Mouse (Mus musculus) intestine, embryonic 16.5 days (tissue): ENCODE measurements around the gene Mocs1. TPM values are rescaled to one million over a fixed set of nuclear protein-coding genes. Genes with fewer than 3 reads are reported as not detected.
A peak's percentile ranks its signal among the peaks of the same experiment; 100 is the strongest.

ENCODE experiments used
- ATAC-seq: fragments of 200-750 bp; cut with Nextera tagmentation; 2 replicates; pipeline ENCODE4 v1.8.0; 2017; ENCODE audit warnings: moderate TSS enrichment, moderate library complexity
- H3K27ac ChIP-seq: fragments of 300-500 bp; sonication (generic); 2 replicates; pipeline ENCODE4 v1.5.1; 2014; ENCODE audit warnings: mild to moderate bottlenecking, low read length
- H3K27me3 ChIP-seq: fragments of 300-500 bp; sonication (generic); replicated peaks from 2 replicates; pipeline ENCODE4 v1.6.1; 2014; ENCODE audit warnings: low read length, control low read depth, mixed read lengths; ENCODE audit not compliant: control insufficient read depth, insufficient read depth
- H3K36me3 ChIP-seq: fragments of 300-500 bp; sonication (generic); 2 replicates; pipeline ENCODE4 v1.6.1; 2014; ENCODE audit warnings: low read length, control low read depth; ENCODE audit not compliant: control insufficient read depth, insufficient read depth
- H3K4me1 ChIP-seq: fragments of 300-500 bp; sonication (generic); 2 replicates; pipeline ENCODE4 v1.6.1; 2014; ENCODE audit warnings: low read length, control low read depth, mixed read lengths; ENCODE audit not compliant: control insufficient read depth, insufficient read depth
- H3K4me2 ChIP-seq: fragments of 300-500 bp; sonication (generic); 2 replicates; pipeline ENCODE4 v1.6.1; 2014; ENCODE audit warnings: low read depth, low read length, control low read depth
- H3K4me3 ChIP-seq: fragments of 300-500 bp; sonication (generic); 2 replicates; pipeline ENCODE4 v1.5.1; 2014; ENCODE audit warnings: mild to moderate bottlenecking, low read length
- H3K9ac ChIP-seq: fragments of 300-500 bp; sonication (generic); 2 replicates; pipeline ENCODE4 v1.6.1; 2014; ENCODE audit warnings: low read depth, low read length
- H3K9me3 ChIP-seq: fragments of 300-500 bp; sonication (generic); 2 replicates; pipeline ENCODE4 v1.6.1; 2016; ENCODE audit warnings: low read length, control low read depth; ENCODE audit not compliant: control insufficient read depth
- WGBS: fragments of 180-500 bp; shearing (Covaris S2); extraction: QIAGEN DNeasy Blood & Tissue Kit; methylation state at CpG from one replicate; pipeline ENCODE4 v1.1.7; 2014; 5-methylcytosine and 5-hydroxymethylcytosine counted together
- polyA plus RNA-seq: library from polyadenylated mRNA; unstranded; fragments of >200 nt; fragmentation: Nextera tagmentation; extraction: Ambion mirVana; gene quantifications from 2 replicates; pipeline ENCODE4 v1.2.1, GENCODE M21; 2015

Gene Mocs1
- polyA plus RNA-seq, 1 experiment from 2014 or later: 11.4 TPM

GRCm38 (mm10) chr17:49457833-49458232 lies 29.7 kb downstream of the Mocs1 start:
- Histone ChIP-seq H3K36me3 (peaks cover 10% of the 10 kb centered on the region), H3K27ac (no peak overlapping the region), H3K4me1 (no peaks in the 10 kb centered on the region), H3K9me3 (no peaks in the 10 kb centered on the region), H3K4me2 (no peak overlapping the region), H3K4me3 (no peak overlapping the region), H3K9ac (no peak overlapping the region), H3K27me3 (no peaks in the 10 kb centered on the region)
- no peak for ATAC-seq
- WGBS: 97% methylated on average over 3 of the region's 3 CpGs

- Histone ChIP-seq H3K9me3 (no peaks in the 10 kb centered on the region), H3K4me2 (no peak overlapping the region), H3K36me3 (peaks cover 10% of the 10 kb centered on the region), H3K4me3 (no peak overlapping the region), H3K27ac (no peak overlapping the region), H3K27me3 (no peaks in the 10 kb centered on the region), H3K4me1 (no peaks in the 10 kb centered on the region), H3K9ac (no peak overlapping the region)
- WGBS: 87% methylated on average over 18 of the region's 18 CpGs
- peak; percentile 21; the same call in 1 of the 2 replicates for ATAC-seq
These were observed 30.2 kb downstream of the Mocs1 start for GRCm38 (mm10) chr17:49458386-49458785.

- H3K36me3 ChIP-seq: no peaks in the 10 kb centered on the region
- H3K9me3 ChIP-seq: no peaks in the 10 kb centered on the region
- H3K4me2 ChIP-seq: no peak overlapping the region
- WGBS: 85% methylated on average over 3 of the region's 3 CpGs
- H3K9ac ChIP-seq: no peak overlapping the region
- ATAC-seq: no peak
- H3K4me1 ChIP-seq: no peaks in the 10 kb centered on the region
- H3K27ac ChIP-seq: no peak overlapping the region
- H3K4me3 ChIP-seq: no peak overlapping the region
- H3K27me3 ChIP-seq: no peaks in the 10 kb centered on the region
These were observed 36.7 kb downstream of the Mocs1 start for GRCm38 (mm10) chr17:49464884-49465283.

- no peak overlapping the region for H3K9ac ChIP-seq
- H3K4me3 ChIP-seq: no peak overlapping the region
- H3K4me2 ChIP-seq: no peak overlapping the region
- no peak overlapping the region for H3K27ac ChIP-seq
- H3K9me3 ChIP-seq: no peaks in the 10 kb centered on the region
- no peaks in the 10 kb centered on the region for H3K4me1 ChIP-seq
- no peaks in the 10 kb centered on the region for H3K36me3 ChIP-seq
- H3K27me3 ChIP-seq: no peaks in the 10 kb centered on the region
- ATAC-seq: 0 out of 2 replicates have a peak, but pooled peaks have one; percentile 21
- WGBS: 35% methylated on average over 4 of the region's 4 CpGs
These were observed 40.1 kb downstream of the Mocs1 start for GRCm38 (mm10) chr17:49468223-49468622.

- H3K27ac ChIP-seq: no peak overlapping the region
- ATAC-seq: peak; percentile 36; the same call in 1 of the 2 replicates
- no peak overlapping the region for H3K4me2 ChIP-seq
These were observed 44.5 kb downstream of the Mocs1 start for GRCm38 (mm10) chr17:49472626-49473025.

GRCm38 (mm10) chr17:49474051-49474450 lies 45.9 kb downstream of the Mocs1 start:
- H3K27ac ChIP-seq: no peak overlapping the region
- no peak for ATAC-seq
- 0 out of 2 replicates have a peak, but pooled peaks cover 3% of the 10 kb centered on the region for H3K36me3 ChIP-seq
- WGBS: 91% methylated on average over 4 of the region's 4 CpGs
- H3K4me1 ChIP-seq: no peaks in the 10 kb centered on the region
- no peak overlapping the region for H3K9ac ChIP-seq
- no peaks in the 10 kb centered on the region for H3K9me3 ChIP-seq
- H3K4me3 ChIP-seq: no peak overlapping the region
- H3K4me2 ChIP-seq: no peak overlapping the region
- H3K27me3 ChIP-seq: no peaks in the 10 kb centered on the region

More at GRCm38 (mm10) chr17:49472626-49473025, 44.5 kb downstream of the Mocs1 start:
- no peak overlapping the region for H3K4me3 ChIP-seq
- H3K27me3 ChIP-seq: no peaks in the 10 kb centered on the region
- WGBS: 64% methylated on average over 8 of the region's 8 CpGs
- H3K9me3 ChIP-seq: no peaks in the 10 kb centered on the region
- H3K9ac ChIP-seq: no peak overlapping the region
- H3K36me3 ChIP-seq: 0 out of 2 replicates have a peak, but pooled peaks cover 3% of the 10 kb centered on the region
- no peaks in the 10 kb centered on the region for H3K4me1 ChIP-seq

- Histone ChIP-seq H3K4me3 (no peak overlapping the region), H3K27ac (no peak overlapping the region), H3K9ac (no peak overlapping the region), H3K9me3 (no peaks in the 10 kb centered on the region), H3K4me2 (no peak overlapping the region), H3K4me1 (no peaks in the 10 kb centered on the region), H3K36me3 (0 out of 2 replicates have a peak, but pooled peaks cover 3% of the 10 kb centered on the region), H3K27me3 (no peaks in the 10 kb centered on the region)
- ATAC-seq: no peak
- WGBS: 91% methylated on average over 1 of the region's 1 CpGs
These were observed 47.0 kb downstream of the Mocs1 start for GRCm38 (mm10) chr17:49475174-49475573.

- no peak for ATAC-seq
- Histone ChIP-seq H3K4me2 (no peak overlapping the region), H3K27ac (no peak overlapping the region), H3K9ac (no peak overlapping the region), H3K36me3 (0 out of 2 replicates have a peak, but pooled peaks cover 3% of the 10 kb centered on the region), H3K4me3 (no peak overlapping the region), H3K4me1 (no peaks in the 10 kb centered on the region), H3K27me3 (no peaks in the 10 kb centered on the region), H3K9me3 (no peaks in the 10 kb centered on the region)
- WGBS: 81% methylated on average over 4 of the region's 4 CpGs
These were observed 49.2 kb downstream of the Mocs1 start for GRCm38 (mm10) chr17:49477370-49477769.

GRCm38 (mm10) chr17:49481876-49482275 lies 53.7 kb downstream of the Mocs1 start:
- no peaks in the 10 kb centered on the region for H3K27me3 ChIP-seq
- no peak overlapping the region for H3K27ac ChIP-seq
- ATAC-seq: no peak
- no peaks in the 10 kb centered on the region for H3K9me3 ChIP-seq
- no peak overlapping the region for H3K4me3 ChIP-seq
- 69% methylated on average over 3 of the region's 3 CpGs for WGBS
- H3K4me2 ChIP-seq: no peak overlapping the region
- no peaks in the 10 kb centered on the region for H3K4me1 ChIP-seq
- H3K9ac ChIP-seq: no peak overlapping the region
- H3K36me3 ChIP-seq: no peaks in the 10 kb centered on the region

- Histone ChIP-seq H3K36me3 (no peaks in the 10 kb centered on the region), H3K27ac (no peak overlapping the region), H3K4me1 (no peaks in the 10 kb centered on the region), H3K4me3 (no peak overlapping the region), H3K9ac (no peak overlapping the region), H3K9me3 (no peaks in the 10 kb centered on the region), H3K4me2 (no peak overlapping the region), H3K27me3 (no peaks in the 10 kb centered on the region)
- ATAC-seq: no peak
- 80% methylated on average over 3 of the region's 3 CpGs for WGBS
These were observed 56.3 kb downstream of the Mocs1 start for GRCm38 (mm10) chr17:49484435-49484834.
